Mouse (Mus musculus) liver, postnatal 0 days (tissue): Measurements from ENCODE around the gene Cdc42se1.

Experiments used
- CTCF ChIP-seq: sonication (generic); IDR thresholded peaks from 2 replicates; pipeline ENCODE4 v1.5.1; 2016; ENCODE audit warnings: antibody characterized with exemption, low read depth
- EP300 ChIP-seq: IDR thresholded peaks from 2 replicates; pipeline ENCODE4 v1.6.1; 2016; ENCODE audit warnings: antibody characterized with exemption, low read depth, mild to moderate bottlenecking

DNA sequence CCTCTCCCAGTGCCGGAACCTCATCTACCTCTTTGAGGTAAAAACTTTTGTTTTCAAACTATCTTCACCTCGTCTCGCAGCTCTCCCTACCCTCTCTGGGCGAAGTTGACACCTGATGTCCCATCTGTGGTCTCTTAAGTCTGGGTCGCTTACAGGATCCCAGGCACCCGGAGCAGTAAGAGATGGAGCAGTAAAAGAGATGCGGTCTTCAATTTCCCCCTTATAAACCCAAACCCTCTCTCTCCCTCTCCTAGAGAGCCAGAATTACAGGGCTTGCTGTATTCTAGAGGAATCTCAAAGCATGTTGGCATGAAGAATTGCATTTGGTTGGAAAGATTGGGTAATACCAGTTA lies 55.0 kb downstream of the Cdc42se1 start:
- no peak for TF ChIP-seq CTCF
- no peak for TF ChIP-seq EP300
